Mouse (Mus musculus) bone marrow, adult 2 months (tissue): ENCODE measurements around the gene 3110001I22Rik.

Source experiments
- CTCF ChIP-seq: fragments of 200-500 bp; IDR thresholded peaks from 2 replicates; pipeline ENCODE4 v1.5.1; 2011; ENCODE audit warnings: low read length, control low read depth; ENCODE audit not compliant: control insufficient read depth, insufficient read depth
- POLR2A ChIP-seq: fragments of 200-500 bp; IDR thresholded peaks from 2 replicates; pipeline ENCODE4 v1.6.1; 2011; ENCODE audit warnings: low read depth, mild to moderate bottlenecking, control low read depth, low read length, borderline replicate concordance; ENCODE audit not compliant: control insufficient read depth

DNA sequence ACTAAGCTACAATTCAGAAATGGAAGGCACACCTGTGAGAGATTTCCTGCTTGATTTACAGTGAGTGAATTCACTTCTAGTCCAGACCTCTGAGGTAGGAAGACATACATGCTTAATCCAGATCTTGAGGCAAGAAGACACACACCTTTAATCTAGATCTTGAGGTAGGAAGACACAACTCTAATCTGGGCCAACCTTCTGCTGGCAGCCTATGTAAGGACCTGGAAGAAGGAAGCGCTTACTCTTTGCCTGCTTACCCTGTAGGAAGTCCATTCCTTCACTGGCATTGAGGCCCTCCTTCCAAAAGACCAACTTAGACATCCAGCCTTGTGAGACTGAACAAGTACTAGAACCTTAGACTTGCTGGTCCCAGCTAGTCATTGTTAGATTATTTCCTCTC lies 2.4 kb upstream of the 3110001I22Rik start:
- TF ChIP-seq CTCF (no peak), POLR2A (no peak)
